ENCODE assay signal across 7 mouse cellular contexts in the genomic region with DNA sequence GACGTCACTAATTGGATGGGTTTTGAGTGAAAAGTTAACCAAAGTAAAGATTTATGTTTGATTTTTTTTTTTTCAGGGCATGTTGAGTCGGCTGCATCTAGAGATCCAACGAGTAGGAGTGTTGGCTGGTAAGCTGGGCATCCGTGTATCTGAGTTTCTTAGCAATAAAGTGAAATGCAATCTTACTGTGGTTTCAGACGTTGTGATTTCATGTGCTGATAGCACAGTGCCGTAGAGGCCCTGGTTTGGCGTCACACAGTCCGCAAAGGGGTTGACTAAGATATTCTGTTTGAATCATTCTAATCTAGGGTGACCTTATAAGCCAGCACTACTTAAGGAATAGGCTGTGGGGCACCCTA. TPM values are rescaled to one million over a fixed set of nuclear protein-coding genes. Genes with fewer than 3 reads are reported as not detected.
DNase-seq lines count a peak whose midpoint lies in the region; ATAC-seq and TF ChIP-seq lines count a peak whose summit lies in the region.

No protein-coding gene starts in this region.

- peak overlapping the region; percentile 90 for H3K4me2 ChIP-seq in lung, embryonic 16.5 days (ENCODE audit: low read depth, low read length)
- peak overlapping the region; percentile 80 for H3K4me2 ChIP-seq in embryonic facial prominence, embryonic 12.5 days (replicated peaks)
- H3K4me2 ChIP-seq in intestine, postnatal 0 days (replicated peaks; ENCODE audit: low read depth) = peak overlapping the region; percentile 74

- no peaks in the 10 kb centered on the region for H3K9me3 ChIP-seq in lung, embryonic 16.5 days (ENCODE audit: control insufficient read depth, low read length)
- no peaks in the 10 kb centered on the region for H3K9me3 ChIP-seq in embryonic facial prominence, embryonic 12.5 days
- no peaks in the 10 kb centered on the region for H3K9me3 ChIP-seq in intestine, postnatal 0 days (ENCODE audit: control insufficient read depth)

- H3K4me1 ChIP-seq in lung, embryonic 16.5 days (replicated peaks; ENCODE audit: control insufficient read depth, insufficient read depth, low read length) = peaks cover 43% of the 10 kb centered on the region
- H3K4me1 ChIP-seq in embryonic facial prominence, embryonic 12.5 days = peaks cover 49% of the 10 kb centered on the region
- H3K4me1 ChIP-seq in intestine, postnatal 0 days (replicated peaks; ENCODE audit: control insufficient read depth, insufficient read depth, low read length) = peaks cover 17% of the 10 kb centered on the region
- H3K4me1 ChIP-seq in olfactory bulb, adult 2 months (ENCODE audit: control insufficient read depth, insufficient read depth, low read length) = peaks cover 22% of the 10 kb centered on the region

- ATAC-seq in lung, embryonic 16.5 days (ENCODE audit: low read depth) = no peak
- ATAC-seq in embryonic facial prominence, embryonic 12.5 days (ENCODE audit: insufficient number of reproducible peaks, insufficient read depth, low FRiP score, low TSS enrichment) = no peak
- ATAC-seq in intestine, postnatal 0 days = no peak

- TF ChIP-seq POLR2A in olfactory bulb, adult 2 months (IDR thresholded peaks at IDR 0.05; ENCODE audit: insufficient read depth, low read depth, low read length) = no peak

- no peak for DNase-seq in lung, postnatal 14 days
- DNase-seq in gastrocnemius, adult 18-20 months (ENCODE audit: low spot score) = no peak
- DNase-seq in ovary, postnatal 36 days (ENCODE audit: low spot score) = no peak

- H3K9ac ChIP-seq in lung, embryonic 16.5 days (ENCODE audit: low read length) = peak overlapping the region; percentile 85
- H3K9ac ChIP-seq in embryonic facial prominence, embryonic 12.5 days = peak overlapping the region; percentile 76
- H3K9ac ChIP-seq in intestine, postnatal 0 days (ENCODE audit: low read depth, low read length) = peak overlapping the region; percentile 51

- H3K4me3 ChIP-seq in lung, embryonic 16.5 days (ENCODE audit: low read length) = peak overlapping the region; percentile 79
- peak overlapping the region; percentile 63 for H3K4me3 ChIP-seq in embryonic facial prominence, embryonic 12.5 days
- H3K4me3 ChIP-seq in intestine, postnatal 0 days (ENCODE audit: low read depth, low read length) = peak overlapping the region; percentile 96
- peak overlapping the region; percentile 51 for H3K4me3 ChIP-seq in olfactory bulb, adult 2 months (ENCODE audit: insufficient read depth, low read depth, low read length)

- H3K27me3 ChIP-seq in lung, embryonic 16.5 days (ENCODE audit: control insufficient read depth, insufficient read depth, low read depth, low read length) = no peaks in the 10 kb centered on the region
- no peaks in the 10 kb centered on the region for H3K27me3 ChIP-seq in embryonic facial prominence, embryonic 12.5 days
- H3K27me3 ChIP-seq in intestine, postnatal 0 days (replicated peaks; ENCODE audit: control insufficient read depth, insufficient read depth, low read length) = no peaks in the 10 kb centered on the region

- H3K36me3 ChIP-seq in lung, embryonic 16.5 days (ENCODE audit: control insufficient read depth, insufficient read depth, low read length) = peaks cover 10% of the 10 kb centered on the region
- peaks cover 18% of the 10 kb centered on the region; the same call in 1 of the 2 replicates for H3K36me3 ChIP-seq in embryonic facial prominence, embryonic 12.5 days
- H3K36me3 ChIP-seq in intestine, postnatal 0 days (ENCODE audit: control insufficient read depth, insufficient read depth) = peaks cover 8% of the 10 kb centered on the region; the same call in 1 of the 2 replicates

- under 1% methylated on average over 8 of the region's 8 CpGs for WGBS in lung, embryonic 16.5 days
- 0% methylated on average over 8 of the region's 8 CpGs for WGBS in embryonic facial prominence, embryonic 12.5 days
- WGBS in intestine, postnatal 0 days = 0% methylated on average over 8 of the region's 8 CpGs
- under 1% methylated on average over 8 of the region's 8 CpGs for WGBS in olfactory bulb, adult 2 months

- no peak for TF ChIP-seq CTCF in intestine, postnatal 0 days (IDR thresholded peaks at IDR 0.05; ENCODE audit: low read depth)
- TF ChIP-seq CTCF in olfactory bulb, adult 2 months (IDR thresholded peaks at IDR 0.05; ENCODE audit: insufficient read depth, low read depth, low read length) = no peak

- peak overlapping the region; percentile 87 for H3K27ac ChIP-seq in lung, embryonic 16.5 days (ENCODE audit: low read length)
- peak overlapping the region; percentile 87 for H3K27ac ChIP-seq in embryonic facial prominence, embryonic 12.5 days
- H3K27ac ChIP-seq in intestine, postnatal 0 days (ENCODE audit: low read depth, low read length) = peak overlapping the region; percentile 58
- H3K27ac ChIP-seq in olfactory bulb, adult 2 months (ENCODE audit: insufficient read depth, low read depth, low read length) = peak overlapping the region; percentile 67

RNA-seq across cellular contexts. Expression of a gene that starts 0.8 kb away (rescaled TPM):
- polyA plus RNA-seq in lung, embryonic 16.5 days (2015; fragmentation: Nextera tagmentation; extraction: Ambion mirVana) = 90.9 and 93.5 TPM in 2 replicates
- polyA plus RNA-seq in embryonic facial prominence, embryonic 12.5 days (2016; fragmentation: Nextera tagmentation; extraction: Ambion mirVana) = 98.5 and 103 TPM in 2 replicates
- polyA plus RNA-seq in intestine, postnatal 0 days (2015; fragmentation: Nextera tagmentation; extraction: Ambion mirVana) = 39.7 and 41.2 TPM in 2 replicates
- not detected in 2 replicates for polyA plus RNA-seq in olfactory bulb, adult 2 months (2012; ENCODE audit: insufficient read depth, insufficient read length, low replicate concordance, missing spikeins)
- total RNA-seq in gastrocnemius, adult 18-20 months (2021) = 10 to 100 TPM; 25.7 to 29.7 TPM

RNA-seq across cellular contexts. Expression of a gene that starts 5.5 kb away (rescaled TPM):
- polyA plus RNA-seq in lung, embryonic 16.5 days (2015; fragmentation: Nextera tagmentation; extraction: Ambion mirVana) = 2.6 and 4.9 TPM in 2 replicates
- polyA plus RNA-seq in embryonic facial prominence, embryonic 12.5 days (2016; fragmentation: Nextera tagmentation; extraction: Ambion mirVana) = 3.6 and 3.7 TPM in 2 replicates
- polyA plus RNA-seq in intestine, postnatal 0 days (2015; fragmentation: Nextera tagmentation; extraction: Ambion mirVana) = 0.31 and 0.63 TPM in 2 replicates
- not detected in 2 replicates for polyA plus RNA-seq in olfactory bulb, adult 2 months (2012; ENCODE audit: insufficient read depth, insufficient read length, low replicate concordance, missing spikeins)
- not detected for total RNA-seq in gastrocnemius, adult 18-20 months (2021)

RNA-seq across cellular contexts. Expression of a gene that starts 21.1 kb away (rescaled TPM):
- polyA plus RNA-seq in lung, embryonic 16.5 days (2015; fragmentation: Nextera tagmentation; extraction: Ambion mirVana) = 21.6 and 23.6 TPM in 2 replicates
- polyA plus RNA-seq in embryonic facial prominence, embryonic 12.5 days (2016; fragmentation: Nextera tagmentation; extraction: Ambion mirVana) = 26.8 and 29.8 TPM in 2 replicates
- 5.4 and 8.3 TPM in 2 replicates for polyA plus RNA-seq in intestine, postnatal 0 days (2015; fragmentation: Nextera tagmentation; extraction: Ambion mirVana)
- not detected in 2 replicates for polyA plus RNA-seq in olfactory bulb, adult 2 months (2012; ENCODE audit: insufficient read depth, insufficient read length, low replicate concordance, missing spikeins)
- total RNA-seq in gastrocnemius, adult 18-20 months (2021) = 10 to 100 TPM; 12.8 to 21.4 TPM

RNA-seq across cellular contexts. Expression of a gene that starts 40.1 kb away (rescaled TPM):
- 0.59 and 0.96 TPM in 2 replicates for polyA plus RNA-seq in lung, embryonic 16.5 days (2015; fragmentation: Nextera tagmentation; extraction: Ambion mirVana)
- polyA plus RNA-seq in embryonic facial prominence, embryonic 12.5 days (2016; fragmentation: Nextera tagmentation; extraction: Ambion mirVana) = 7.3 and 7.5 TPM in 2 replicates
- polyA plus RNA-seq in intestine, postnatal 0 days (2015; fragmentation: Nextera tagmentation; extraction: Ambion mirVana) = 0.69 and 0.78 TPM in 2 replicates
- not detected in 2 replicates for polyA plus RNA-seq in olfactory bulb, adult 2 months (2012; ENCODE audit: insufficient read depth, insufficient read length, low replicate concordance, missing spikeins)
- total RNA-seq in gastrocnemius, adult 18-20 months (2021) = under 1 TPM; 0.09 to 0.17 TPM

RNA-seq across cellular contexts. Expression of a gene that starts 49.7 kb away (rescaled TPM):
- polyA plus RNA-seq in lung, embryonic 16.5 days (2015; fragmentation: Nextera tagmentation; extraction: Ambion mirVana) = 28.1 and 29.8 TPM in 2 replicates
- polyA plus RNA-seq in embryonic facial prominence, embryonic 12.5 days (2016; fragmentation: Nextera tagmentation; extraction: Ambion mirVana) = 32.8 and 35.0 TPM in 2 replicates
- 11.9 and 12.9 TPM in 2 replicates for polyA plus RNA-seq in intestine, postnatal 0 days (2015; fragmentation: Nextera tagmentation; extraction: Ambion mirVana)
- not detected in 2 replicates for polyA plus RNA-seq in olfactory bulb, adult 2 months (2012; ENCODE audit: insufficient read depth, insufficient read length, low replicate concordance, missing spikeins)
- 10 to 100 TPM in 1 of 2 experiments, 1 to 10 TPM in 1; 9.9 to 11.1 TPM for total RNA-seq in gastrocnemius, adult 18-20 months (2021)
